Mouse (Mus musculus): ENCODE results near the gene Nin.

- TF ChIP-seq REST (IDR thresholded peaks at IDR 0.05; ENCODE audit: insufficient read depth, insufficient read length) (no peak), E2F4 (IDR thresholded peaks at IDR 0.05; ENCODE audit: insufficient read depth) (no peak), MYOD1 (IDR thresholded peaks at IDR 0.05; ENCODE audit: control insufficient read depth in 1 of 3, insufficient read length in 2 of 3, low read depth in 2 of 3) (no peak), POLR2A (IDR thresholded peaks at IDR 0.05; ENCODE audit: insufficient read length, low read depth) (no peak), POLR2AphosphoS2 (IDR thresholded peaks at IDR 0.05; ENCODE audit: insufficient read length, low read depth) (no peak), MAX (IDR thresholded peaks at IDR 0.05; ENCODE audit: low read depth) (no peak)
Measured at GRCm38 (mm10) chr12:70023580-70023979, 89.9 kb downstream of the Nin start.
